Mouse (Mus musculus): ENCODE data around the gene Zp3. TPM values are rescaled to one million over a fixed set of nuclear protein-coding genes. Genes with fewer than 3 reads are reported as not detected.

Zp3 gene
- total and polyA plus RNA-seq, 2 experiments from 2014 or later, result 0.27 to 0.99 TPM

- no peak overlapping the region for H3K4me2 ChIP-seq (ENCODE audit: low read depth, low read length, poor library complexity, severe bottlenecking)
- H3K4me3 ChIP-seq (ENCODE audit: low read depth, low read length), result no peak overlapping the region
- DNase-seq (ENCODE audit: low spot score), result no peak
- 93% methylated on average over 8 of the region's 8 CpGs for WGBS
- no peak for ATAC-seq (ENCODE audit: low FRiP score)
- no peak overlapping the region for H3K9ac ChIP-seq (replicated peaks; ENCODE audit: low read length, poor library complexity, severe bottlenecking)
- no peak overlapping the region for H3K27ac ChIP-seq (ENCODE audit: low read depth, low read length)
- H3K4me1 ChIP-seq (ENCODE audit: insufficient read depth, low read length), result peaks cover 11% of the 10 kb centered on the region; the same call in 1 of the 2 replicates
- no peaks in the 10 kb centered on the region for H3K36me3 ChIP-seq (ENCODE audit: insufficient read depth, low read length)
- no peak for TF ChIP-seq CTCF (IDR thresholded peaks at IDR 0.05)
- H3K9me3 ChIP-seq (ENCODE audit: low read length), result no peaks in the 10 kb centered on the region
- H3K27me3 ChIP-seq (ENCODE audit: insufficient read depth, low read length), result no peaks in the 10 kb centered on the region
Observed at GRCm38 (mm10) chr5:135996162-135996561, 16.3 kb downstream of the Zp3 start.

GRCm38 (mm10) chr5:136001222-136001621 is 21.3 kb downstream of the Zp3 start:
- Histone ChIP-seq H3K4me1 (ENCODE audit: insufficient read depth, low read length) (0 out of 2 replicates have a peak, but pooled peaks cover 2% of the 10 kb centered on the region), H3K36me3 (ENCODE audit: insufficient read depth, low read length) (peaks cover 4% of the 10 kb centered on the region; the same call in 1 of the 2 replicates), H3K4me2 (ENCODE audit: low read depth, low read length, poor library complexity, severe bottlenecking) (no peak overlapping the region), H3K9ac (replicated peaks; ENCODE audit: low read length, poor library complexity, severe bottlenecking) (no peak overlapping the region), H3K27ac (ENCODE audit: low read depth, low read length) (no peak overlapping the region), H3K4me3 (ENCODE audit: low read depth, low read length) (no peak overlapping the region), H3K9me3 (ENCODE audit: low read length) (no peaks in the 10 kb centered on the region), H3K27me3 (ENCODE audit: insufficient read depth, low read length) (no peaks in the 10 kb centered on the region)
- no peak for TF ChIP-seq CTCF (IDR thresholded peaks at IDR 0.05)
- ATAC-seq (ENCODE audit: low FRiP score), result no peak
- WGBS, result 91% methylated on average over 6 of the region's 6 CpGs
- no peak for DNase-seq (ENCODE audit: low spot score)

DNA sequence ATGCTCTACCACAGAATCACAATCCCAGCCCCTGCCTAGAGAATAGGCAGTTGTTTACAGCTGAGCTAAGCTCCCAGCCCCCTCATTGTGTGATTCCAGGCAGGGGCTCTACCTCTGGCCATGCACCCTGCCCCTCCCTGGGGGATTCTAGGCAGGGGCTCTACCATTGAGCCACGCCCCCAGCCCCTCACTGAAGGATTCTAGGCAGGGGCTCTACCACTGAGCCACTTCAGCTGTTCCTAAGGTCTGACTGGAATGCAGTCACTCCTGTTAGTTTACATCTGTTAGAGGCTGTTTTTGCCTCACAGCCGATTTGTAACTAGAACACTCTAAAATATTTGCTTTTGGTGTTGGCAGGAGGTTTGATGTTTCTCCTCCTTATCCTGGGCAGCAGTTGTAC is 22.4 kb downstream of the Zp3 start:
- Histone ChIP-seq H3K4me2 (ENCODE audit: low read depth, low read length, poor library complexity, severe bottlenecking) (no peak overlapping the region), H3K9me3 (ENCODE audit: low read length) (no peaks in the 10 kb centered on the region), H3K36me3 (ENCODE audit: insufficient read depth, low read length) (peaks cover 4% of the 10 kb centered on the region; the same call in 1 of the 2 replicates), H3K27ac (ENCODE audit: low read depth, low read length) (no peak overlapping the region), H3K9ac (replicated peaks; ENCODE audit: low read length, poor library complexity, severe bottlenecking) (no peak overlapping the region), H3K4me3 (ENCODE audit: low read depth, low read length) (no peak overlapping the region), H3K27me3 (ENCODE audit: insufficient read depth, low read length) (no peaks in the 10 kb centered on the region), H3K4me1 (ENCODE audit: insufficient read depth, low read length) (no peaks in the 10 kb centered on the region)
- WGBS, result 73% methylated on average over 2 of the region's 2 CpGs
- ATAC-seq (ENCODE audit: low FRiP score), result no peak
- DNase-seq (ENCODE audit: low spot score), result no peak
- no peak for TF ChIP-seq CTCF (IDR thresholded peaks at IDR 0.05)

- WGBS, result 29% methylated on average over 3 of the region's 3 CpGs
- no peak for DNase-seq (ENCODE audit: low spot score)
- ATAC-seq (ENCODE audit: low FRiP score), result no peak
- Histone ChIP-seq H3K4me1 (ENCODE audit: insufficient read depth, low read length) (no peaks in the 10 kb centered on the region), H3K4me2 (ENCODE audit: low read depth, low read length, poor library complexity, severe bottlenecking) (no peak overlapping the region), H3K27ac (ENCODE audit: low read depth, low read length) (no peak overlapping the region), H3K27me3 (ENCODE audit: insufficient read depth, low read length) (no peaks in the 10 kb centered on the region), H3K9me3 (ENCODE audit: low read length) (no peaks in the 10 kb centered on the region), H3K4me3 (ENCODE audit: low read depth, low read length) (no peak overlapping the region), H3K9ac (replicated peaks; ENCODE audit: low read length, poor library complexity, severe bottlenecking) (no peak overlapping the region), H3K36me3 (ENCODE audit: insufficient read depth, low read length) (peaks cover 4% of the 10 kb centered on the region; the same call in 1 of the 2 replicates)
- TF ChIP-seq CTCF (IDR thresholded peaks at IDR 0.05), result no peak
Observed at GRCm38 (mm10) chr5:136002751-136003151, 22.9 kb downstream of the Zp3 start.

GRCm38 (mm10) chr5:136004537-136004936 is 24.6 kb downstream of the Zp3 start:
- ATAC-seq (ENCODE audit: low FRiP score) (no peak), DNase-seq (ENCODE audit: low spot score) (no peak)
- TF ChIP-seq CTCF (IDR thresholded peaks at IDR 0.05), result no peak

GRCm38 (mm10) chr5:136007745-136008144 is 27.8 kb downstream of the Zp3 start:
- no peak overlapping the region for H3K27ac ChIP-seq (ENCODE audit: low read depth, low read length)
- no peaks in the 10 kb centered on the region for H3K4me1 ChIP-seq (ENCODE audit: insufficient read depth, low read length)
- H3K36me3 ChIP-seq (ENCODE audit: insufficient read depth, low read length), result peaks cover 25% of the 10 kb centered on the region
- no peak for ATAC-seq (ENCODE audit: low FRiP score)
- no peak for TF ChIP-seq CTCF (IDR thresholded peaks at IDR 0.05)
- H3K9ac ChIP-seq (replicated peaks; ENCODE audit: low read length, poor library complexity, severe bottlenecking), result no peak overlapping the region
- no peak for DNase-seq (ENCODE audit: low spot score)
- WGBS, result 82% methylated on average over 7 of the region's 7 CpGs
- no peaks in the 10 kb centered on the region for H3K9me3 ChIP-seq (ENCODE audit: low read length)
- H3K4me3 ChIP-seq (ENCODE audit: low read depth, low read length), result no peak overlapping the region
- no peak overlapping the region for H3K4me2 ChIP-seq (ENCODE audit: low read depth, low read length, poor library complexity, severe bottlenecking)
- no peaks in the 10 kb centered on the region for H3K27me3 ChIP-seq (ENCODE audit: insufficient read depth, low read length)

More at GRCm38 (mm10) chr5:136004537-136004936, 24.6 kb downstream of the Zp3 start:
- no peak overlapping the region for H3K27ac ChIP-seq (ENCODE audit: low read depth, low read length)
- H3K4me3 ChIP-seq (ENCODE audit: low read depth, low read length), result no peak overlapping the region
- no peaks in the 10 kb centered on the region for H3K9me3 ChIP-seq (ENCODE audit: low read length)
- H3K27me3 ChIP-seq (ENCODE audit: insufficient read depth, low read length), result no peaks in the 10 kb centered on the region
- no peak overlapping the region for H3K9ac ChIP-seq (replicated peaks; ENCODE audit: low read length, poor library complexity, severe bottlenecking)
- H3K4me2 ChIP-seq (ENCODE audit: low read depth, low read length, poor library complexity, severe bottlenecking), result no peak overlapping the region
- H3K4me1 ChIP-seq (ENCODE audit: insufficient read depth, low read length), result no peaks in the 10 kb centered on the region
- WGBS, result 84% methylated on average over 4 of the region's 4 CpGs
- H3K36me3 ChIP-seq (ENCODE audit: insufficient read depth, low read length), result peaks cover 4% of the 10 kb centered on the region; the same call in 1 of the 2 replicates

Data from midbrain, postnatal 0 days (tissue).